Mouse (Mus musculus): ENCODE results near the gene Fam208b.
"Not testable (repeated sequence)": the region's sequence is repeated elsewhere in the genome, so short reads cannot be mapped to it uniquely, and the experiment has no call there.

The Fam208b gene

DNA sequence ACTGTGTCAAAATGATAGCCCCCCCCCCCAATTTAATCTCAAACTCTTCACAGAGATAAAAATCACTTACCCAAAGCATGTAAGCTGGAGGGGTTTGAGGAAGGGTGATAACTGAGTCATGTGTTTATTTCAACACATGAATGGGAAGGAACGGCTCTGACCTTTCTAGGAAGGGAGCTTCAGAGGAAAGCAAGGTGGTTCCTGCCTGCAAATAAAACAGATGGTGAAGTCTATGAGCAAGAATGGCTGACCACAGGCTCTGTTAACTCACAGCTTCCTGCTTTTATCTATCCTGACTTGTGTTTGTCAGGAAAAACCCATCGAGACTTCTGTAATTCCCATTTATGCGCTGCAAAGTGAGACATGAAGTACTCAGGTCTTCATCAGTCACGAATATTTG, 91.6 kb downstream of the Fam208b start:
- DNase-seq (ENCODE audit: low spot score in 2 of 2), result not testable (repeated sequence)

Measured in urinary bladder, adult 18-20 months (tissue).